Mouse (Mus musculus): ENCODE results near the gene U2af2. TPM values are rescaled to one million over a fixed set of nuclear protein-coding genes. Genes with fewer than 3 reads are reported as not detected.

U2af2 gene
- polyA plus RNA-seq, 1 experiment from 2014 or later: 112 TPM

GRCm38 (mm10) chr7:5091008-5091728 is 29.2 kb downstream of the U2af2 start:
- Histone ChIP-seq H3K4me3 (ENCODE audit: low read length) (no peak overlapping the region), H3K9me3 (ENCODE audit: control insufficient read depth, low read length) (no peaks in the 10 kb centered on the region), H3K9ac (ENCODE audit: low read depth, low read length) (no peak overlapping the region), H3K4me2 (ENCODE audit: low read depth, low read length) (no peak overlapping the region), H3K27ac (ENCODE audit: low read length) (no peak overlapping the region), H3K27me3 (replicated peaks; ENCODE audit: control insufficient read depth, insufficient read depth, low read length) (no peaks in the 10 kb centered on the region), H3K36me3 (ENCODE audit: control insufficient read depth, insufficient read depth, low read length) (peaks cover 27% of the 10 kb centered on the region), H3K4me1 (ENCODE audit: control insufficient read depth, insufficient read depth, low read length) (peaks cover 10% of the 10 kb centered on the region)
- WGBS: 91% methylated on average over 15 of the region's 15 CpGs
- ATAC-seq: no peak

- Histone ChIP-seq H3K27me3 (replicated peaks; ENCODE audit: control insufficient read depth, insufficient read depth, low read length) (no peaks in the 10 kb centered on the region), H3K9ac (ENCODE audit: low read depth, low read length) (no peak overlapping the region), H3K4me1 (ENCODE audit: control insufficient read depth, insufficient read depth, low read length) (peaks cover 7% of the 10 kb centered on the region), H3K9me3 (ENCODE audit: control insufficient read depth, low read length) (no peaks in the 10 kb centered on the region), H3K36me3 (ENCODE audit: control insufficient read depth, insufficient read depth, low read length) (peaks cover 31% of the 10 kb centered on the region), H3K27ac (ENCODE audit: low read length) (no peak overlapping the region), H3K4me2 (ENCODE audit: low read depth, low read length) (no peak overlapping the region), H3K4me3 (ENCODE audit: low read length) (no peak overlapping the region)
- 71% methylated on average over 6 of the region's 6 CpGs for WGBS
- no peak for ATAC-seq
These were observed 30.4 kb downstream of the U2af2 start for GRCm38 (mm10) chr7:5092381-5092780.

GRCm38 (mm10) chr7:5092831-5093510 is 31.0 kb downstream of the U2af2 start:
- no peak overlapping the region for H3K4me3 ChIP-seq (ENCODE audit: low read length)
- H3K9ac ChIP-seq (ENCODE audit: low read depth, low read length): no peak overlapping the region
- H3K27me3 ChIP-seq (replicated peaks; ENCODE audit: control insufficient read depth, insufficient read depth, low read length): no peaks in the 10 kb centered on the region
- peaks cover 34% of the 10 kb centered on the region for H3K36me3 ChIP-seq (ENCODE audit: control insufficient read depth, insufficient read depth, low read length)
- 78% methylated on average over 21 of the region's 21 CpGs for WGBS
- ATAC-seq: no peak
- H3K9me3 ChIP-seq (ENCODE audit: control insufficient read depth, low read length): no peaks in the 10 kb centered on the region
- no peak overlapping the region for H3K27ac ChIP-seq (ENCODE audit: low read length)
- H3K4me1 ChIP-seq (ENCODE audit: control insufficient read depth, insufficient read depth, low read length): peaks cover 7% of the 10 kb centered on the region
- H3K4me2 ChIP-seq (ENCODE audit: low read depth, low read length): no peak overlapping the region

GRCm38 (mm10) chr7:5098769-5099168 is 36.8 kb downstream of the U2af2 start:
- no peak overlapping the region for H3K4me2 ChIP-seq (ENCODE audit: low read depth, low read length)
- H3K27ac ChIP-seq (ENCODE audit: low read length): no peak overlapping the region
- no peak for ATAC-seq
- H3K27me3 ChIP-seq (replicated peaks; ENCODE audit: control insufficient read depth, insufficient read depth, low read length): no peaks in the 10 kb centered on the region
- WGBS: 90% methylated on average over 5 of the region's 5 CpGs
- H3K9ac ChIP-seq (ENCODE audit: low read depth, low read length): no peak overlapping the region
- no peaks in the 10 kb centered on the region for H3K9me3 ChIP-seq (ENCODE audit: control insufficient read depth, low read length)
- H3K4me3 ChIP-seq (ENCODE audit: low read length): no peak overlapping the region
- H3K36me3 ChIP-seq (ENCODE audit: control insufficient read depth, insufficient read depth, low read length): peaks cover 24% of the 10 kb centered on the region
- H3K4me1 ChIP-seq (ENCODE audit: control insufficient read depth, insufficient read depth, low read length): no peaks in the 10 kb centered on the region

GRCm38 (mm10) chr7:5099796-5100195 is 37.9 kb downstream of the U2af2 start:
- Histone ChIP-seq H3K4me2 (ENCODE audit: low read depth, low read length) (no peak overlapping the region), H3K27ac (ENCODE audit: low read length) (no peak overlapping the region), H3K4me3 (ENCODE audit: low read length) (no peak overlapping the region), H3K9me3 (ENCODE audit: control insufficient read depth, low read length) (no peaks in the 10 kb centered on the region), H3K4me1 (ENCODE audit: control insufficient read depth, insufficient read depth, low read length) (no peaks in the 10 kb centered on the region), H3K9ac (ENCODE audit: low read depth, low read length) (no peak overlapping the region), H3K27me3 (replicated peaks; ENCODE audit: control insufficient read depth, insufficient read depth, low read length) (no peaks in the 10 kb centered on the region), H3K36me3 (ENCODE audit: control insufficient read depth, insufficient read depth, low read length) (peaks cover 22% of the 10 kb centered on the region)
- 80% methylated on average over 3 of the region's 3 CpGs for WGBS
- ATAC-seq: peak; percentile 36; the same call in 1 of the 2 replicates

GRCm38 (mm10) chr7:5101066-5101663 is 39.2 kb downstream of the U2af2 start:
- 81% methylated on average over 10 of the region's 10 CpGs for WGBS
- Histone ChIP-seq H3K9me3 (ENCODE audit: control insufficient read depth, low read length) (no peaks in the 10 kb centered on the region), H3K27me3 (replicated peaks; ENCODE audit: control insufficient read depth, insufficient read depth, low read length) (no peaks in the 10 kb centered on the region), H3K4me2 (ENCODE audit: low read depth, low read length) (no peak overlapping the region), H3K4me3 (ENCODE audit: low read length) (no peak overlapping the region), H3K27ac (ENCODE audit: low read length) (no peak overlapping the region), H3K4me1 (ENCODE audit: control insufficient read depth, insufficient read depth, low read length) (no peaks in the 10 kb centered on the region), H3K9ac (ENCODE audit: low read depth, low read length) (no peak overlapping the region), H3K36me3 (ENCODE audit: control insufficient read depth, insufficient read depth, low read length) (peaks cover 10% of the 10 kb centered on the region)
- ATAC-seq: no peak

GRCm38 (mm10) chr7:5102564-5102963 is 40.6 kb downstream of the U2af2 start:
- H3K27me3 ChIP-seq (replicated peaks; ENCODE audit: control insufficient read depth, insufficient read depth, low read length): no peaks in the 10 kb centered on the region
- no peak overlapping the region for H3K27ac ChIP-seq (ENCODE audit: low read length)
- H3K9me3 ChIP-seq (ENCODE audit: control insufficient read depth, low read length): no peaks in the 10 kb centered on the region
- no peak overlapping the region for H3K4me3 ChIP-seq (ENCODE audit: low read length)
- 74% methylated on average over 2 of the region's 2 CpGs for WGBS
- no peak overlapping the region for H3K4me2 ChIP-seq (ENCODE audit: low read depth, low read length)
- no peaks in the 10 kb centered on the region for H3K4me1 ChIP-seq (ENCODE audit: control insufficient read depth, insufficient read depth, low read length)
- no peak overlapping the region for H3K9ac ChIP-seq (ENCODE audit: low read depth, low read length)
- H3K36me3 ChIP-seq (ENCODE audit: control insufficient read depth, insufficient read depth, low read length): peaks cover 5% of the 10 kb centered on the region
- no peak for ATAC-seq

- Histone ChIP-seq H3K4me3 (ENCODE audit: low read length) (no peak overlapping the region), H3K9ac (ENCODE audit: low read depth, low read length) (no peak overlapping the region), H3K4me2 (ENCODE audit: low read depth, low read length) (no peak overlapping the region), H3K4me1 (ENCODE audit: control insufficient read depth, insufficient read depth, low read length) (no peaks in the 10 kb centered on the region), H3K27me3 (replicated peaks; ENCODE audit: control insufficient read depth, insufficient read depth, low read length) (no peaks in the 10 kb centered on the region), H3K9me3 (ENCODE audit: control insufficient read depth, low read length) (no peaks in the 10 kb centered on the region), H3K27ac (ENCODE audit: low read length) (no peak overlapping the region), H3K36me3 (ENCODE audit: control insufficient read depth, insufficient read depth, low read length) (no peaks in the 10 kb centered on the region)
- WGBS: 75% methylated on average over 4 of the region's 4 CpGs
- no peak for ATAC-seq
These were observed 46.3 kb downstream of the U2af2 start for GRCm38 (mm10) chr7:5108272-5108671.

- Histone ChIP-seq H3K36me3 (ENCODE audit: control insufficient read depth, insufficient read depth, low read length) (no peaks in the 10 kb centered on the region), H3K4me1 (ENCODE audit: control insufficient read depth, insufficient read depth, low read length) (no peaks in the 10 kb centered on the region), H3K27ac (ENCODE audit: low read length) (no peak overlapping the region), H3K4me2 (ENCODE audit: low read depth, low read length) (no peak overlapping the region), H3K4me3 (ENCODE audit: low read length) (no peak overlapping the region), H3K27me3 (replicated peaks; ENCODE audit: control insufficient read depth, insufficient read depth, low read length) (no peaks in the 10 kb centered on the region), H3K9me3 (ENCODE audit: control insufficient read depth, low read length) (no peaks in the 10 kb centered on the region), H3K9ac (ENCODE audit: low read depth, low read length) (no peak overlapping the region)
- ATAC-seq: no peak
- WGBS: 87% methylated on average over 8 of the region's 8 CpGs
These were observed 47.4 kb downstream of the U2af2 start for GRCm38 (mm10) chr7:5109301-5109700.
